Mouse (Mus musculus) erythroblast, adult 5-6 weeks (primary cell): Measurements from ENCODE around the gene Smndc1. TPM values are rescaled to one million over a fixed set of nuclear protein-coding genes. Genes with fewer than 3 reads are reported as not detected.

Experiments
- ATAC-seq: replicated peaks from 2 replicates; pipeline ENCODE4 v1.8.0; 2016; ENCODE audit warnings: moderate number of reproducible peaks, mild to moderate bottlenecking, moderate TSS enrichment, inconsistent platforms; ENCODE audit not compliant: poor library complexity, low FRiP score, severe bottlenecking
- total RNA-seq, 2 experiments: library from RNA; stranded (forward) in 1 of 2; stranded (reverse) in 1 of 2; fragments of 150-400 nt in 1 of 2; fragments of 200-764, 138-1000 nt in 1 of 2; gene quantifications; 2 replicates each; pipeline versions ENCODE4 v1.2.3 to v1.2.4; 2015 to 2017; ENCODE audit warnings: low replicate concordance in 2 of 2

Smndc1 gene
- total RNA-seq, 2 experiments from 2014 or later, result 17.5 to 18.9 TPM

DNA sequence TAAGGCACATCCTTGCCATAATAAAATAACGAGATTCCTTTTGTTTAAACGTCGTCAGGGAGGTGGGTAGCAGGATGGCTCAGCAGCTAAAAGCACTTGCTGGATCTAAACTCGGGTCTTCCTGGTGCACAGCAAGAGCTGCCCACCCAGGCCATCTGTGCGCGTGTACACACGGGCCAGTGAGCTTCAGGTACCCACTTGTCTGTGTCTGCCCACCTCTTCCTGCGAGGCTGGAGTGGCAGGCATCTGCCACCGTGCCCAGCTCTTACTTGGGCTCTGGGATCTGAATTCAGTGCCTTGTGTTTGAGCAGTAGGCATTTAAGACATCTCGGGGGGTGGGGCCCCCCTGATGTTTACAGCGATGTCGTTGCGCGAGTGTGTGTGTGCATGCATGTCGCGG, 35.3 kb downstream of the Smndc1 start:
- ATAC-seq, result no peak

DNA sequence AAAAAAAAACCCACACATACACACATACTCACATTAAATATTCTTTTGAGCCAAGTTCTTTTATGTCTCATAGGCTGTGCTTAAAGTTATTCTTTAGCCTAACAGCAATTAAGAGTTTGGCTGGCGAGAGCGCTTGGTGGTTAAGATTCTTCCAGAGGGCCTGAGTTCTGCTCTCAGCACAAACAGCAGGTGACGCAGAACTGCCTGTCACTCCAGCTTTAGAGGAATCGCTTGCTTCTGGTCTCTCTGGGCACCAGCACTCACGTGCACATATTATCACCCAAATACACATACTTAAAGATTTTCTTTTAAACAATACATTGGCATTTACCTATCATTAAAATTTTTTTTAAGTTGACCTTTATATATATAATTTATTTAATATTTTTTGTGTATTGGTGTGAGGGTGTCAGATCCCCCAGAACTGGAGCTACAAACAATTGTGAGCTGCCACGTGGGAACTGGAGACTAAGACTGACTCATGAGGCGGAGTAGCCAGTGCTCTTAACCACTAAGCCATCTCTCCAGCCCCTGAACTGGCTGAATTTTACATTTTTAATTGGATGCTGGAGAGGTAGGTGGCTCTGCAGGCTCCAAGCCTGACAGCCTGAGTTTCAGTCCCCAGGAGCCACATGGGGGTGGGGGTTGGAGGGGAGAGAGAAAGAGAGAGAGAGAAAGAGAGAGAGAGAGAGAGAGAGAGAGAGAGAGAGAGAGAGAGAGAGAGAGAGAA, 35.9 kb downstream of the Smndc1 start:
- no peak for ATAC-seq

DNA sequence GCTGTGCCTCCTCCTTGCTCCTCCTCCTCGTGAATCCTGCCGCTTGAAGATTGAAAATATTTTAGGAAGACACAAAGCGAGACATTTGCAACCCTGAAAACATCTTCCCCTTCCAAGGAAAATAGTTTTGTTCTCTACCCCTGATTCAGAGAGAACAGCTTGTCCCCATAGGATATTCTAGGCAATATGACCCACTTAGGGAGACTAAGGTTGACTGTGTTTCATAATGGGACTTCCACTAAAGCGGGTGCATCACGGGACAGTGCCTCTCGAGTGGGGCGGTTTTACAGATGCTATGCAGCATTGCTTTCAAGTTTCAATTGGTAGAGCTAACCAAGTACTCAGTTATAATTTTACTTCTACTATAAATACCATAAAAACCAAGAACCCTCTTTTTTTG, 36.5 kb downstream of the Smndc1 start:
- ATAC-seq, result no peak

DNA sequence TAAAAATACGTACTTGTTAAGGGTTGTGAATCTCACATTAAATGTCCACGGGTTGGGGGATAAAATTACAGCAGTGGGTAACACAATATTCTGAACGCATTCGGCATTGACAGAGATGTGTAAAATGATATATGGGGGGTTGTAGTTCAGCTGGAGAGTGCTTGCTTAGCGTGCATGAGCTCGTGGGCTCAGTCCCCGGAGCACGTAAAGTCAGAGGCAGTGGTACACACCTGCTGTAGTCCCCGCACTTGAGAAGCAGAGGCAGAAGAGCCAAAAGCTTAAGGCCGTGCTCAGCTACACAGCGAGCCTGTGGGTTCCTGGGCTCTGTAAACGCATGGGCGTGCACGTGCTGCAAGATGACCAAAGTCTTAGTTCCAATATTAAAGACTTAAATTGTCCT, 44.6 kb downstream of the Smndc1 start:
- ATAC-seq, result no peak

DNA sequence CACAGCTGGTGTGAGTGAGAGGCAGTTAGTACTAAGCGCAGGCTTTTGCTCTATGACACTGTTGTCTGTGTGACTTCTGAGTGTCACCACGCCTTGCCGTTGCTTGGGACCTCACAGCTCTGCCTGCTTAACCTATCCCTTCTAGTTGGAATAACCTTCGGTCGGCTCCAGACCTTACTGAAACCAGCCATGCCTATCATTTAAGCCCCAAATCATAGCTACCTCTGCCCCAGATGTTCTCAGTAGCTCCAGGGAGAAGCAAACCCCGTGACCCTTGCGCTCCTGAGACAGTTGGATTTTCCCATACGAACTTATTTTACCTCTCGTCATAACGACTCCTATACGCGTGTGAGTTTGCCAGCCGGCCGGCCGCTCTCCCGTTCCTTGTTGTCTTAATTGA, 46.3 kb downstream of the Smndc1 start:
- ATAC-seq, result no peak

DNA sequence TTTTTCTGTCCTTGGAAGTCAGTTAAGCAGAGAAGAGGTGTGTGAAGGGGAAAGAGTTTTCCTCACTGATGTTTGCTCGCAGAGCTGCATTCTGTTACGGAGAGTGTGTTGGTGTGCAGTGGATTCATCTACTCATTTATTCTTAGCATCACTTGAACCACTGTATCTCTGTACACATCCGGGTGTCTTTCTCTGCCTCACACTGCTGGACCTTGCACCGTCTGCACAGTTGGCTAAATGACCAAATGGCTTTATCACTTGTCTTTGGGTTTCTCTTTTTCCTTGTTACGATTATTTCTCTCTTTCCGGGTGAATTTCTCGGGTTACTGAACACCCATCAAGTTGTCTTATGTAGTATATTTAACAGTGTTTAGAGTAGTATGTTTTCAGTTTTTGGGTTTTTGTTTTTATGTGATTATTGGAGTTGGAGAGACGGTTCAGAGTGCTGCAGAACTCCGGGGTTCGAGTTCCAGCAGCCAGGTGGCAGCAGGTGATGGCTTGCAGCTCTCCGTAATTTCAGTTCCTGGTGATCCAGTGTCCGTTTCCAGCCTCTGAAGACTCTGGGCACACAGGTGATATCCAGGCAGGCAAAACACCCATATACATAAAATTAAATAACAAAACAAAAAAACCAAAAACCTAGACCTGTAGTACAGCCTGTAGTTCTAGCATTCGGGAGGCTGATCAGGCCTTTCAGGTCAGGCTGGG, 47.0 kb downstream of the Smndc1 start:
- no peak for ATAC-seq

DNA sequence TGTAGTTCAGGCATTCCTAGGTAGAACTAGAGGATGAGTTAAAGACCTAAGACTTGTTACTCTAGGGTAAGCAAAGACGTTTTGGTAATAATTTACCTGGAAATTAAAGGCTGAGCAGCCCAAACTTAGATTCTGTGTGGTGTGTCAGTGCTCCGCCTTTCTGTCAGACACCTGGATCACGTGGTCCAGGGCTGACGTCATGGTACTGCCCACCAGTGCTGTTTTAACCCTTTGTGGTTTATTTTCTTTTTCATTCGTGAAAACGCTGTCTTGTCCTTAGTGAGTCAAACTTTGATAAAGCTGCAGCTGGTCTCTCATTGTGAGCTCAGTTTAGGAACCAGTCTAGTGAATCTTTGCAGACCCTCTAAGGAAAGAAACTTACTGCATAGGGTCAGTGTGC, 50.0 kb downstream of the Smndc1 start:
- 0 out of 2 replicates have a peak, but pooled peaks have one; percentile 36 for ATAC-seq

DNA sequence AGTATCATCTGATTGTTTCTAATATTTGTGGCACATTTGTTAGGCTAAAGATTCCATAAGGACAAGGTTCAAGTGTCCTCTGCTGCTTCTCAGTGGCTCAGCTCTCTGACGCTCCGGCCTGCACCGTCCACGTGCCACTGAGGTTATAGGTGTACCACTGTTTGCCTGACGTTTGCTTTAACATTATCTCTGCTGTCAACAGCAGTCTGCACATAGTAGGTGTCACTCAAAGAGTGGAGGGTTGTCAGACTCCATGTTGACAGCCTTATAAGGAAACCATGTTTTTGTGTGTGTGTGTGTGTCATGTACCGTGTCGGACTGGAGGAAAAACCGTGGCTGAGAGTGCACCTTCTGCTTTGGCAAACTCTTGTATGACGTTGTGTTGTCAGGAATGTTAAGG, 55.1 kb downstream of the Smndc1 start:
- ATAC-seq, result no peak

DNA sequence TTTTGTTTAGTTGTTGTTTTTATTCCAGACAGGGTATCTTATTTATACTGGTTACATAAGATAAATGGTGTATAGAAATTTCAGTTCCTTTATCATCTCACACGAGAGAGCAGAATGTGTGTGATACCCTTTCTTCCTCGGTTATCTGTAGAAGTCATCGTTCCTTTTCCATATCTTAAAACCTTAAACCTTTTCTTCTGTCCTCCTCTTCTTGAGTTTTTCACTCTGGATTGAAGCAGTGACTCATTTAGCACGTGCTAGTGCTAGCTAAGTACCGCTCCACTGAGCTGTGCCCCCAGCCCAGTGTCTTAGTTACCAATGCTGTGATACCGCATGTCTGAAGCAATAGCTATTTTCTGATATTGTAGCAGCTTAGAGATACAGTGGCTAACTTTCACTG, 56.6 kb downstream of the Smndc1 start:
- ATAC-seq, result no peak

DNA sequence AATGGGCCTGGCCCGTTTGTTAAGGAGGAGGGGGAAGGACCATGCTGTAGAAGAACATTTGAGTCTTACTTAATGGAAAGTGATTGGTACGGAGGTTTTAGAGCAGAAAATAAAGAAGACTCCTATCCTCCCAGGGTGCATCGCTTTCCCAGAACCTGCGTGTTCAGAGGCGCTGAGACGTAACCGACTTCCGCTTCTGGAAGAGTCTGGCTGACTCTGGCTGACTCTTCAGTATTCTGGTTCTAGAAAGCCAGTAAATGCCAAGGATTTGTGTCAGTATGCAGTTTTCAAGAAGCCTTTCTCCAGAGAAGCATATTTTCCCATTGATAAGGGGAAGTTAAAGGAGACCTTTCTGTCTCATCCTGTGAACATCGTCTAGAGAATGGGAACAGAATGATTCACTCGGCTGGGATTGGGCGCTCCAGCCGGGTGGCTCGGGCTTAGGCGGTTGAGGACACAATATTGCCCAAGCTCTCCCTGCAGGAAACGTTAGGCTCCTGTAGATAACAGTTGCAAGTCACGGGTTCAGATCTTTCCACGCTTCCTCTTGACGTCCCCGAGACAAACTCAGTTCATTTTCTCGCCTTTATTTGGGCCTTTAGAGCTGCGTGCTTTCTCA, 58.4 kb downstream of the Smndc1 start:
- no peak for ATAC-seq

DNA sequence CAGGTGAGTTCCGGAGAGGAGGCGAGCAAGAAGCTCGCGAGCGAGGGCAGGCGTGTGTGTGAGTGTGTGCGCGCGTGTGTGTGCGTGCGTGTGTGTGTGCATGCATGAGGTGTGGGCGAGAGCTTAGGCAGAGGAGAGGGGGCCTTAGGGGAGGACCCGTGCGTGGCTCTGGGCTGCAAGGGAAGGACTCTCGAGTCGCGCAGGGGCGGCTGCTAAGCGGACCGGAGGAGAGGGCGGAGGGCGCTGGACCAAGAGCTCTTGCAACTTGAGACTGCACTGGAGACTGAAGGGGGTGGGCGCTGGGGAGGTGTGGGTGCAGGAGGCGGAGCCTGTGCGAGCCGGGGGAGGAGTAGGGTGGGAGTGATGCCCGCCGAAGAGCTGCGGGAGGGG, 60.4 kb downstream of the Smndc1 start:
- peak; percentile 28 for ATAC-seq

Other genes starting within 250 kb of the Smndc1 start
- 71.1 and 75.4 TPM in 2 replicates for gene Mxi1, start 80.1 kb downstream of the Smndc1 start, total RNA-seq (2015; ENCODE audit: low replicate concordance)
- 156 and 229 TPM in 2 replicates for gene Mxi1, start 80.1 kb downstream of the Smndc1 start, total RNA-seq (2017; ENCODE audit: low replicate concordance)
- gene Gm10197, start 18.8 kb downstream of the Smndc1 start, total RNA-seq (2015; ENCODE audit: low replicate concordance), result not detected in 2 replicates
- not detected in 2 replicates for gene Gm10197, start 18.8 kb downstream of the Smndc1 start, total RNA-seq (2017; ENCODE audit: low replicate concordance)
- gene Dusp5, start 138.5 kb upstream of the Smndc1 start, total RNA-seq (2015; ENCODE audit: low replicate concordance), result 1.9 and 2.9 TPM in 2 replicates
- gene Dusp5, start 138.5 kb upstream of the Smndc1 start, total RNA-seq (2017; ENCODE audit: low replicate concordance), result 0.42 and 1.8 TPM in 2 replicates
- 4.0 and 22.2 TPM in 2 replicates for gene Nutf2-ps1, start 198.5 kb upstream of the Smndc1 start, total RNA-seq (2015; ENCODE audit: low replicate concordance)
- gene Nutf2-ps1, start 198.5 kb upstream of the Smndc1 start, total RNA-seq (2017; ENCODE audit: low replicate concordance), result 21.7 and 52.3 TPM in 2 replicates
- gene Smc3, start 209.8 kb upstream of the Smndc1 start, total RNA-seq (2015; ENCODE audit: low replicate concordance), result 49.2 and 62.9 TPM in 2 replicates
- 80.2 and 115 TPM in 2 replicates for gene Smc3, start 209.8 kb upstream of the Smndc1 start, total RNA-seq (2017; ENCODE audit: low replicate concordance)